Comparison of ENCODE assay signal across 27 mouse cellular contexts in the genomic region with DNA sequence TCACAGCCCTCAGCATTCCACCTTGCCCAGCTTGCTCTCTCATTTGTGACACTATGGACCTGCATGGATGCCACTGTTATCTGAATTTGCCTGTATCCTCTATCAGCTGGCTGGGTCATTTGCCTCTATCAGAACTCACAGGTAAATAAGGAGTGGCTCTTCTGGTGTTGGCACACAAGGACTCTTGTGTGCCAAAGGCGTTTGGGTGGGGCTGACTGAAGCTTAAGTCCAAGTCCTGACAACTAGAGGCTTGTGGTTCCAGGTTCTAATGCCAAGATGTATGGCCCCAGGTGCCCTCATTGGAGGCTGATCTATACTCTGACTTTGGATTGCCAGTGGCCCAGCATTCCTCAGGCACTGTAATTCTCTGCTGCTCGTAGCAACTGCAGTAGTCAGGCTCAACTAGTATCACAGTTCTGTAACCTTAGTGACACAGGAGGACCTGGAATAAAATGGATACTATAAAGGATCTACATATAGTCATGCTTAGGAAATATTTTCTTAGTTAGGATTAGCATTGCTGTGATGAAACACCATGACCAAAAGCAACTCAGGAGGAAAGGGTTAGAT. TPM values are rescaled to one million over a fixed set of nuclear protein-coding genes. Genes with fewer than 3 reads are reported as not detected.
DNase-seq lines count a peak whose midpoint lies in the region; ATAC-seq and TF ChIP-seq lines count a peak whose summit lies in the region.
"Had no signal": no experiment of that assay in that cellular context is flagged by ENCODE, and none has a peak within 500 bp of the region (broad histone marks: within the 10 kb centered on the region; RNA-seq: fewer than 3 reads in every experiment).

No protein-coding gene starts in this region.

- no peak for ATAC-seq in heart, embryonic 13.5 days (ENCODE audit: extremely low read depth, insufficient number of reproducible peaks, low FRiP score, low TSS enrichment)
- ATAC-seq in megakaryocyte, adult 5-6 weeks (ENCODE audit: poor library complexity, severe bottlenecking): no peak
- ATAC-seq in stomach, postnatal 0 days (ENCODE audit: low FRiP score, low TSS enrichment): peak; percentile 47
- ATAC-seq: forebrain, embryonic 13.5 days; forebrain, embryonic 16.5 days; Patski had no signal

- H3K4me3 ChIP-seq in heart, embryonic 13.5 days: no peak overlapping the region
- H3K4me3 ChIP-seq in megakaryocyte, embryonic 14.5 days (replicated peaks): peak overlapping the region; percentile 19
- H3K4me3 ChIP-seq in stomach, postnatal 0 days (ENCODE audit: low read depth, low read length): no peak overlapping the region
- H3K4me3 ChIP-seq: embryonic facial prominence, embryonic 12.5 days; erythroblast, embryonic 14.5 days; forebrain, embryonic 10.5 days; forebrain, embryonic 13.5 days; gastrocnemius, adult 2 months; heart, embryonic 10.5 days; hindbrain, embryonic 12.5 days; hindbrain, embryonic 15.5 days had no signal

- DNase-seq in heart, adult 8-10 months (ENCODE audit: low spot score): no peak
- DNase-seq in stomach, postnatal 0 days (ENCODE audit: low spot score): peak; percentile 57
- DNase-seq in lung, postnatal 14 days: no peak
- DNase-seq: adrenal gland, postnatal 10 days; adrenal gland, postnatal 36 days; B cell, adult 2 months; cerebellum, adult 18-20 months; cerebellum, adult 9-10 months; cerebellum, postnatal 14 days; gastrocnemius, adult 2 months; gastrocnemius, postnatal 14 days; heart, adult 18-20 months had no signal

- H3K4me2 ChIP-seq in heart, embryonic 13.5 days: no peak overlapping the region
- H3K4me2 ChIP-seq in stomach, postnatal 0 days (replicated peaks; ENCODE audit: low read depth): no peak overlapping the region
- H3K4me2 ChIP-seq: embryonic facial prominence, embryonic 12.5 days; forebrain, embryonic 13.5 days; hindbrain, embryonic 12.5 days; hindbrain, embryonic 15.5 days had no signal

- 0 out of 2 replicates have a peak overlapping the region, but pooled peaks have one; percentile 7 for H3K9ac ChIP-seq in heart, embryonic 13.5 days
- H3K9ac ChIP-seq in stomach, postnatal 0 days (ENCODE audit: low read length): no peak overlapping the region
- H3K9ac ChIP-seq: embryonic facial prominence, embryonic 12.5 days; forebrain, embryonic 13.5 days; hindbrain, embryonic 12.5 days; hindbrain, embryonic 15.5 days had no signal

- TF ChIP-seq EP300 in stomach, postnatal 0 days (optimal IDR thresholded peaks at IDR 0.05): no peak

- no peak overlapping the region for H3K27ac ChIP-seq in heart, embryonic 13.5 days (replicated peaks)
- H3K27ac ChIP-seq in stomach, postnatal 0 days (replicated peaks): no peak overlapping the region
- H3K27ac ChIP-seq: embryonic facial prominence, embryonic 12.5 days; forebrain, embryonic 10.5 days; forebrain, embryonic 13.5 days; gastrocnemius, adult 2 months; heart, embryonic 10.5 days; hindbrain, embryonic 12.5 days; hindbrain, embryonic 15.5 days had no signal

- no peak for TF ChIP-seq CTCF in stomach, postnatal 0 days (IDR thresholded peaks at IDR 0.05; ENCODE audit: low read depth)

- no peaks in the 10 kb centered on the region for H3K36me3 ChIP-seq in heart, embryonic 13.5 days
- no peaks in the 10 kb centered on the region for H3K36me3 ChIP-seq in megakaryocyte, embryonic 14.5 days (replicated peaks; ENCODE audit: low read length)
- no peaks in the 10 kb centered on the region for H3K36me3 ChIP-seq in stomach, postnatal 0 days (ENCODE audit: control insufficient read depth, insufficient read depth, low read length)
- H3K36me3 ChIP-seq: embryonic facial prominence, embryonic 12.5 days; forebrain, embryonic 10.5 days; G1E; heart, embryonic 10.5 days; hindbrain, embryonic 12.5 days; hindbrain, embryonic 15.5 days had no signal

- H3K4me1 ChIP-seq in heart, embryonic 13.5 days: peaks cover 6% of the 10 kb centered on the region; the same call in 1 of the 2 replicates
- H3K4me1 ChIP-seq in megakaryocyte, embryonic 14.5 days: peaks cover 10% of the 10 kb centered on the region
- no peaks in the 10 kb centered on the region for H3K4me1 ChIP-seq in stomach, postnatal 0 days (replicated peaks; ENCODE audit: control insufficient read depth, insufficient read depth)

- peaks cover 13% of the 10 kb centered on the region; the same call in 1 of the 2 replicates for H3K27me3 ChIP-seq in heart, embryonic 13.5 days (replicated peaks)
- peaks cover 54% of the 10 kb centered on the region for H3K27me3 ChIP-seq in megakaryocyte, embryonic 14.5 days (replicated peaks)
- no peaks in the 10 kb centered on the region for H3K27me3 ChIP-seq in stomach, postnatal 0 days (ENCODE audit: control insufficient read depth, insufficient read depth, low read length)
- H3K27me3 ChIP-seq: embryonic facial prominence, embryonic 12.5 days; forebrain, embryonic 13.5 days; hindbrain, embryonic 12.5 days; hindbrain, embryonic 15.5 days; Patski had no signal

- no peaks in the 10 kb centered on the region for H3K9me3 ChIP-seq in heart, embryonic 13.5 days
- peaks cover 24% of the 10 kb centered on the region for H3K9me3 ChIP-seq in megakaryocyte, embryonic 14.5 days
- H3K9me3 ChIP-seq in stomach, postnatal 0 days (ENCODE audit: control insufficient read depth, low read length): no peaks in the 10 kb centered on the region
- H3K9me3 ChIP-seq: embryonic facial prominence, embryonic 12.5 days; forebrain, embryonic 10.5 days; forebrain, embryonic 13.5 days; heart, embryonic 10.5 days; hindbrain, embryonic 12.5 days; hindbrain, embryonic 15.5 days had no signal

- WGBS in heart, embryonic 13.5 days: 59% methylated on average over 2 of the region's 2 CpGs
- WGBS in stomach, postnatal 0 days: 43% methylated on average over 2 of the region's 2 CpGs

RNA-seq across cellular contexts. Expression of a gene that starts 4.7 kb away (rescaled TPM):
- 21.0 and 23.2 TPM in 2 replicates for polyA plus RNA-seq in heart, embryonic 13.5 days (2015; fragmentation: Nextera tagmentation; extraction: Ambion mirVana)
- 10 to 100 TPM in 2 of 4 experiments, 1 to 10 TPM in 2; 8.3 to 12.4 (median 9.4) TPM for total RNA-seq in heart, adult 8-10 months (2022)
- polyA plus RNA-seq in megakaryocyte, embryonic 14.5 days (2012; ENCODE audit: insufficient read depth, low replicate concordance): 17.6 and 36.2 TPM in 2 replicates
- 3.9 and 5.7 TPM in 2 replicates for total RNA-seq in megakaryocyte, adult 5-6 weeks (2015)
- 4.0 and 5.1 TPM in 2 replicates for total RNA-seq in megakaryocyte, adult 5-6 weeks (2017)
- polyA plus RNA-seq in stomach, postnatal 0 days (2015; fragmentation: Nextera tagmentation; extraction: Ambion mirVana): 19.7 and 21.3 TPM in 2 replicates

RNA-seq across cellular contexts. Expression of a gene that starts 5.8 kb away (rescaled TPM):
- polyA plus RNA-seq in heart, embryonic 13.5 days (2015; fragmentation: Nextera tagmentation; extraction: Ambion mirVana): 5.5 and 5.6 TPM in 2 replicates
- total RNA-seq in heart, adult 8-10 months (2022): 1 to 10 TPM; 6.2 to 8.2 (median 7.7) TPM
- polyA plus RNA-seq in megakaryocyte, embryonic 14.5 days (2012; ENCODE audit: insufficient read depth, low replicate concordance): not detected in 2 replicates
- total RNA-seq in megakaryocyte, adult 5-6 weeks (2015): 0.05 TPM in 1 of 2 replicates, not detected in the other
- not detected in 2 replicates for total RNA-seq in megakaryocyte, adult 5-6 weeks (2017)
- 10.1 and 10.7 TPM in 2 replicates for polyA plus RNA-seq in stomach, postnatal 0 days (2015; fragmentation: Nextera tagmentation; extraction: Ambion mirVana)
- total RNA-seq: CH12.LX had no signal
- polyA plus RNA-seq: erythroblast, embryonic 14.5 days; G1E; Patski had no signal

RNA-seq across cellular contexts. Expression of a gene that starts 24.8 kb away (rescaled TPM):
- 0.18 and 0.23 TPM in 2 replicates for polyA plus RNA-seq in heart, embryonic 13.5 days (2015; fragmentation: Nextera tagmentation; extraction: Ambion mirVana)
- total RNA-seq in heart, adult 8-10 months (2022): under 1 TPM; 0.09 to 0.69 (median 0.20) TPM
- not detected in 2 replicates for polyA plus RNA-seq in megakaryocyte, embryonic 14.5 days (2012; ENCODE audit: insufficient read depth, low replicate concordance)
- total RNA-seq in megakaryocyte, adult 5-6 weeks (2015): 0.39 and 0.42 TPM in 2 replicates
- 0.37 TPM in 1 of 2 replicates, not detected in the other for total RNA-seq in megakaryocyte, adult 5-6 weeks (2017)
- 0.34 and 0.64 TPM in 2 replicates for polyA plus RNA-seq in stomach, postnatal 0 days (2015; fragmentation: Nextera tagmentation; extraction: Ambion mirVana)
- total RNA-seq: CH12.LX; hematopoietic stem cell, adult 5-6 weeks had no signal
- polyA plus RNA-seq: G1E had no signal
